Mouse (Mus musculus) spleen, adult 2 months (tissue): ENCODE measurements at regions not wholly inside any gene's neighbourhood (a gene's known extent, or its start where the extent isn't known, plus 50 kb on each side); places are given as distances from the start of the nearest gene placed in this dataset.

ENCODE experiments used
- DNase-seq, 2 experiments: peaks; one replicate each; pipeline versions ENCODE4 v3.0.0 to v3.0.0-alpha.2; 2012 to 2021; ENCODE audit warnings: low spot score in 2 of 2, low read depth in 1 of 2
- H3K27ac ChIP-seq: fragments of 200-500 bp; 2 replicates; pipeline ENCODE4 v1.5.1; 2012; ENCODE audit warnings: low read length, inconsistent platforms; ENCODE audit not compliant: insufficient read depth
- H3K27me3 ChIP-seq: fragments of 200-500 bp; 2 replicates; pipeline ENCODE4 v1.6.1; 2012; ENCODE audit warnings: mild to moderate bottlenecking, moderate library complexity, low read length, inconsistent platforms; ENCODE audit not compliant: control insufficient read depth, insufficient read depth
- H3K36me3 ChIP-seq: fragments of 200-500 bp; 2 replicates; pipeline ENCODE4 v1.6.1; 2012; ENCODE audit warnings: mild to moderate bottlenecking, low read length, inconsistent platforms; ENCODE audit not compliant: control insufficient read depth, insufficient read depth
- H3K4me1 ChIP-seq: fragments of 200-500 bp; 2 replicates; pipeline ENCODE4 v1.6.1; 2011; ENCODE audit warnings: inconsistent platforms; ENCODE audit not compliant: control insufficient read depth, insufficient read depth, insufficient read length
- H3K4me3 ChIP-seq: fragments of 200-500 bp; 2 replicates; pipeline ENCODE4 v1.5.1; 2011; ENCODE audit warnings: mild to moderate bottlenecking, inconsistent platforms; ENCODE audit not compliant: insufficient read depth, insufficient read length; ENCODE audit errors: extremely low read depth
- CTCF ChIP-seq: fragments of 200-500 bp; IDR thresholded peaks from 2 replicates; pipeline ENCODE4 v1.5.1; 2011; ENCODE audit warnings: mild to moderate bottlenecking, inconsistent platforms; ENCODE audit not compliant: insufficient read depth, insufficient read length, insufficient replicate concordance; ENCODE audit errors: extremely low read depth
- POLR2A ChIP-seq: fragments of 200-500 bp; IDR thresholded peaks from 2 replicates; pipeline ENCODE4 v1.6.1; 2011; ENCODE audit warnings: low read depth, low read length, inconsistent platforms
- WGBS: fragments of 180-500 bp; shearing (Covaris S2); methylation state at CpG from one replicate; pipeline ENCODE4 v1.1.7; 2018; 5-methylcytosine and 5-hydroxymethylcytosine counted together

- Histone ChIP-seq H3K27me3 (no peaks in the 10 kb centered on the region), H3K36me3 (no peaks in the 10 kb centered on the region), H3K27ac (no peak overlapping the region), H3K4me3 (no peak overlapping the region), H3K4me1 (no peaks in the 10 kb centered on the region; the same call in 1 of the 2 replicates)
- no peak for DNase-seq
- TF ChIP-seq CTCF (no peak), POLR2A (no peak)
- WGBS, result 23% methylated on average over 3 of the region's 3 CpGs
Observed at GRCm38 (mm10) chr3:148491287-148491686, 499.1 kb downstream of the Adgrl2 start.

DNA sequence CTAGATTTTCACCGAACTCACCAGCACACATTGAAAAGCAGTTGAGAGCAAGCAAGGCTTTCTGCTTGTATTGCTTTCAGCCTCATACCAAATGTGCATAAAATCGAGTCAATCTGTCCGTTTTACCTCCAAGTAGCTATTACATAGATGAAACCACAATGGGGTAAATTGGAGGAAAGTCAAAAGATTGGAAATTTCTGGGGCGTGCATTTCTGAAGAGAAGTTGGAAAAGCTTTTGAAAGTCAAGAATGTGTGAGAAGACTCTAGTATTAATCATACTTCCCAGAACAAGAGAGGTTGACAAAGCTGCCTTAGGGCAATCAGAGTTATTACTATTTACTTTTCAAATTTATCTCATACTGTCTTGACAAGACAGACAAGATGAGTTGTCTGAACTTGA is 501.2 kb downstream of the Adgrl2 start:
- H3K4me1 ChIP-seq, result no peaks in the 10 kb centered on the region; the same call in 1 of the 2 replicates
- no peak for DNase-seq
- WGBS, result 82% methylated on average over 4 of the region's 4 CpGs
- H3K4me3 ChIP-seq, result no peak overlapping the region
- TF ChIP-seq CTCF (no peak), POLR2A (no peak)
- no peak overlapping the region for H3K27ac ChIP-seq
- no peaks in the 10 kb centered on the region for H3K36me3 ChIP-seq
- no peaks in the 10 kb centered on the region for H3K27me3 ChIP-seq

DNA sequence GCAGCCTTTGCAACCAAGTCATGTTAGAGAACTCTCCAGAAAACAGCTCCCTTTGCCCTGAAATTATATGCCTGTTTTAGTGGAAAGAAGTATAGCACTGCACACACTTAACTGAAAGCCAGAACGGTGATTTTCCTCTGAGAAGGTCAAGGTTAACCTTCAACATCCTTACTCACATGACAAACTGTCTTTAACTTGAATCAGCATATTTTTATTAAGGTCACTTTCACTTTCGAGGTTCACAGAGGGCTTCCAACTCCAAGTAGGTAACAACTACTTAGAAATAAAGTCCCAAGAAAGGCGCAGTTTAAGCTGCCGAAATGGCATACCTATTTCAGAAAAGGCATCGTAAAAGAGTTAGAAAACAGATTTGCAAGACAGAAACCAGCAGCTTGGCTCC is 502.4 kb downstream of the Adgrl2 start:
- Histone ChIP-seq H3K27ac (no peak overlapping the region), H3K4me1 (no peaks in the 10 kb centered on the region; the same call in 1 of the 2 replicates), H3K4me3 (no peak overlapping the region), H3K36me3 (no peaks in the 10 kb centered on the region), H3K27me3 (no peaks in the 10 kb centered on the region)
- whole genome bisulfite sequencing, result 41% methylated on average over 5 of the region's 5 CpGs
- TF ChIP-seq POLR2A, result no peak
- no peak for TF ChIP-seq CTCF
- DNase-seq, result no peak

DNA sequence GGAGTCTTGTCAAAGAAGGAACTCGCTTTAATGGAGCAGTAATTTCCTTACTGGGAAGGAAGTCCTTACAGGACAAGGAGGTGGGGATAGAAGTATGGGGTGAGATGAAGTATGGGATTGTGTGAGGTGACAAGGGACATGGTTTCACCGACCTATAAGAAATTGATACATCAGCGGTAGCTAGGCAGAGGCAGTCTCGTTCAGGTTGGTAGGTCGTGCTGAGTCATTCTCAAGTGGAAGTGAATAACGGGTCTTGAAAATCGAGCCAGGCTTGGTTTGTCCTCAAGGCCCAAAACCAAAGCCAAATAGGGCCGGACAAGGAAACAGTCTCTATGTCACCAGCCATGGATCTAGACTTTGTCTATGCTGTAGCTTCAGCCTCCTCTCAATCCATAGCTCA is 514.5 kb downstream of the Adgrl2 start:
- no peak for DNase-seq

DNA sequence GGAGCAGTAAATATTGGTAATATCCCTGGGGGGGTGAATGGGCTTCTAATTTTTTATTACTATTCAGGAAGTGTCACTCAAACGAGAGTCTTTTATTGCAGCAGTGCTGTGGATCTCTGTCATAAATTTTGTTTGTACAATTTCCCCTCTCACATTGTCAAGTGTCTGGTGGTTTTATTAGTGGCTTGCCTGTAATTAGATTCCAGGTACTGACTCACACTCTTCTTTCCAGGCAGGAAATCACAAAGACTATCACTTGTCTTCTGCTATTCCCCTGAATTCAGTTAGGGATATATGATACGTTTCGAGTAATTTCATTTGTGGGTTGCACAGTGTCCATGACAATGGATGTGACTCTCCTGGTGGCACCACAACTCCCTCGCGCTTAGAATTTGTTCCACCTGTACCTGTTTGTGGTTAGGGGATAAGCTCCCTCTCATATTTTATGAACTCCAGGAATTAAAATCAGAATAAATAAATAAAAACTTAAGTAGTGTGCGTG is 517.4 kb downstream of the Adgrl2 start:
- DNase-seq, result no peak
- Histone ChIP-seq H3K4me3 (no peak overlapping the region), H3K4me1 (no peaks in the 10 kb centered on the region), H3K27ac (no peak overlapping the region), H3K27me3 (no peaks in the 10 kb centered on the region), H3K36me3 (no peaks in the 10 kb centered on the region)
- 81% methylated on average over 6 of the region's 6 CpGs for WGBS
- TF ChIP-seq POLR2A (no peak), CTCF (no peak)

More for the DNA sequence above, 514.5 kb downstream of the Adgrl2 start:
- TF ChIP-seq POLR2A (no peak), CTCF (no peak)
- Histone ChIP-seq H3K4me3 (no peak overlapping the region), H3K27ac (no peak overlapping the region), H3K4me1 (no peaks in the 10 kb centered on the region), H3K36me3 (no peaks in the 10 kb centered on the region), H3K27me3 (no peaks in the 10 kb centered on the region)
- 90% methylated on average over 8 of the region's 8 CpGs for WGBS

- TF ChIP-seq CTCF (no peak), POLR2A (no peak)
- Histone ChIP-seq H3K4me3 (no peak overlapping the region), H3K27ac (no peak overlapping the region), H3K4me1 (no peaks in the 10 kb centered on the region; the same call in 1 of the 2 replicates), H3K27me3 (no peaks in the 10 kb centered on the region), H3K36me3 (no peaks in the 10 kb centered on the region)
- no peak for DNase-seq
- WGBS, result 49% methylated on average over 3 of the region's 3 CpGs
Observed at GRCm38 (mm10) chr3:148465456-148465855, 524.9 kb downstream of the Adgrl2 start.

GRCm38 (mm10) chr3:148462791-148463190 is 527.6 kb downstream of the Adgrl2 start:
- no peak for TF ChIP-seq CTCF
- TF ChIP-seq POLR2A, result no peak

More at GRCm38 (mm10) chr3:148462791-148463190, 527.6 kb downstream of the Adgrl2 start:
- H3K27me3 ChIP-seq, result no peaks in the 10 kb centered on the region
- no peak overlapping the region for H3K4me3 ChIP-seq
- 97% methylated on average over 10 of the region's 10 CpGs for WGBS
- no peak for DNase-seq
- no peaks in the 10 kb centered on the region for H3K36me3 ChIP-seq
- no peak overlapping the region for H3K27ac ChIP-seq
- H3K4me1 ChIP-seq, result no peaks in the 10 kb centered on the region; the same call in 1 of the 2 replicates
